Mouse (Mus musculus): ENCODE data around the gene Bgn.
"Not testable (repeated sequence)": the region's sequence is repeated elsewhere in the genome, so short reads cannot be mapped to it uniquely, and the experiment has no call there.

Gene Bgn

DNA sequence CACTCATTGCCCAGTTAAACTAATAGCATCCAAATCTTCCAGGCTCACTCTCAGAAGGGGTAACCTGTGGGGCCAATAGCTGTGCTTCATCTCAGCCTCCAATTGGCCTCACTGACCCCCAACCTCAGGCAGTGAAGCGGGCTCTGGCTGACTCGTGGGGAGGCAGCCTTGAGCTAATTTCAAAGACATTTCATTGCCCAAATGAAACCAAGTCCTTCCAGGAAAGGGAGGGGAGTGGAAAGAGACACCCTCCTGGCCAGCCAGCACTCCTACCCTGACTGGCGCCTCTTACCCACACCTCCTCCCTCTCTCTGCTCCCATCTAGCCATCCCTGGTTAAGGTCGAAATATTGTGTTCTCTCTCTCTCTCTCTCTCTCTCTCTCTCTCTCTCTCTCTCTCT lies 6.8 kb downstream of the Bgn start:
- no peak for DNase-seq (ENCODE audit: low spot score in 2 of 2)

DNA sequence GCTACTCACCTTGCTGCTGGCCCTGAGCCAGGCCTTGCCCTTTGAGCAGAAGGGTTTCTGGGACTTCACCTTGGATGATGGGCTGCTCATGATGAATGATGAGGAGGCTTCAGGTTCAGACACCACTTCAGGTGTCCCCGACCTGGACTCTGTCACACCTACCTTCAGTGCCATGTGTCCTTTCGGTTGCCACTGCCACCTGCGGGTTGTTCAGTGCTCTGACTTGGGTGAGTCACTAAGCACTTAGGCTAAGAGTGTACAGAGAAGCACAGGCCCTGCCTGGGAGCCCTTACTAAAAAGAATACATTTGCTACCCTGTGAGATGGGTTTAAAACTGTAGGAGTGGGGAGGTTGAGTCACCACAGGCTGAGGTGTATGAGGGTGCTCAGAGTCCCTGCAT lies 7.4 kb downstream of the Bgn start:
- no peak for DNase-seq (ENCODE audit: low spot score in 2 of 2)

DNA sequence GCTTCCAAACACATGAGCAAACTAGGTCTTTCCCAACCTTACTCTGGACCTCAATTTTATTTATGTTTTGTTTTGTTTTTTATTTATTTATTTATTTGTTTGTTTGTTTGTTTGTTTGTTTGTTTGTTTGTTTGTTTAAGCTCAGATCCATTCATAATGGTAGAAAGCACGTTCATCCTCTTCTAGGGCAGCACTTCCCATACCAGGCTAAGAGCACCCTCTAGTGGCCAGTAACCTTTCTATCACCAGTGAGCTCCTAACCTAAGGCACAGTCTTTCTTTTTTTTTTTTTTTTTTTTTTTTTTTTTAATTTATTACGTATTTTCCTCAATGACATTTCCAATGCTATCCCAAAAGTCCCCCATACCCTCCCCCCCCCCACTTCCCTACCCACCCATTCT lies 10.2 kb downstream of the Bgn start:
- DNase-seq (ENCODE audit: low spot score in 2 of 2) = not testable (repeated sequence)

DNA sequence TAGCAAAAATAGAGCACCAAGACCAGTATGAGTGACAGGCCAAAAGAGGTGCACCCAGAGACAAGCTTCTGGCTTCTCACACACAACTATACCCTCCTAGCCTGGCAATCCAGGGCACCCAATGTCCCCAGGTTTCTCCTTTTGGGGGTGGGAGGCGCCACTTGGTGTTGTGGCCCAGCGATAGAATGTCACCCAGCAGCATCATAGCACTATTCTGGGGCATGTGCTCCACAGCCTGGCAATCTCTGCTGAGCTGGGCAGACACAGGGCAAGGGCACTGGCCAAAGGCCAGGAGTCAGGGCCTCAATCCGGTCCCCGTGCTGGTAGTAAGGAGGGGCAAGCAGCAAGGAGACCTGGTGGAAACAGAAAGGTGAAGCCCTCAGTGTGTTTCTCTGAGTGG lies 13.3 kb downstream of the Bgn start:
- no peak for DNase-seq (ENCODE audit: low spot score in 2 of 2)

DNA sequence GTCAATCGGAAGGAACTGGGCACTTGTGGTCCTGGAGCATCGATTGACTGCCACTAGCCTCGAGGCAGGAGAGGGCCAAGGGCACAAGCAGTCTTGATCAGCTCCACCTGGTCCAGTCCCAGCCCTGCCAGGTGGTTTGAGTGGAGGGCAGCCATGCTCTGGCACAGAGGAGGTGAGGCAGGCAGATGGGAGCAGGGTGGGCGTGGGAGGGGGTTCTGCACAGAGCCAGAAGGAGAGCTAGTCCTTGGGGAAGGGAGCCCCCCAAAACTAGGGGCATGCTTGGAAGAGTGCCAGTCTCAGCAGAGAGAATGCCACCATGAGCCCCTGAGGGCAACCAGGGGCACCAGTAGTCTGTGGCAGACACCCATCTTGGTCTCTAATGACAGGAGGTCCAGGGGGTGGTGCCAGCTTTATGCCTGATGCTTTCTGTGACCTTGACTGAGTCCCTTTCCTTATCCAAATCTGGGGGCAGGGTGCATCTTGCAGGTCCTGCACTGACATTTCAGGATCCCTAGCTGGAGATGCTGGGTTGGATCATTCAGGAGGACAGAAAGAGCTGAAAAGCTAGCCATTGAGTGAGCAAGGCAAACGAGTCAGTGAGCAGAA lies 21.8 kb downstream of the Bgn start:
- no peak for DNase-seq (ENCODE audit: low spot score in 2 of 2)

DNA sequence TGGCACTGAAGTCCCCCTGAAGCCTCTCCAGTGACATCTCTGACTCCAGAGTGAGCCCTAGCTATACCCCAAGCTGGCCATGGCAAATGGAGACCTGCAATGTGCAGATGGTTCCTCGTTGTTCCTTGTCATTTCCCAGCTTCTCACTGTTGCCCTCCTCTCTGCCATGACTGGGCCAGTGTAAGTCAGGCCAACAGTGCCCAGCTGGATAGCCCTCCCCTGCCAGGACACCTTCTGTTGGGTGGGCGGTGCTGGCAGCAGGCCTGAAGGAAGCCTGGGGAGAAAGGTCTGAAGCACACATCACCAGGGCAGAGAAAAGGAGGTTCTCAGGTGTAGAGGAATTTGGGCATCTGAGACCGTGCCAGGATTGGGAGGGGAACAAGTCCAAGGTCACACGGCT lies 23.2 kb downstream of the Bgn start:
- DNase-seq (ENCODE audit: low spot score in 2 of 2) = no peak

DNA sequence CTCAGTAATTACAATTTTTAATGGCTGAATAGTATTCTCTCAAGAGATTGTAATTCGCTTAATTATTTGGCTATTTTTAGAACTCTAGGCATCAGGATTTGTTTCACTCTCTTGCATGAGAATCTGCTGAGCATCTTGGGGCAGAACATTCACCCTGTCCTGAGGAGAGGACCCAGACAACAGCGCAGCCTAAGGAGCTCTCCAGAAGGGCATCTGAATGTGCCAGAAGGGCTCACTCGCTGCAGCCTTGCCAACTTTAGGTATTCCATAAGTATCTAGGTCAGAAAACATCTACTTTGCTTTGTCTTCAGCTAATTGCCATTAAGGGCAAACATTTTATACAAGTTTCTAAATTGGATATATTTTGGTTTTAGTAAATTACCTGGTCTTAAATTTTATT lies 25.8 kb downstream of the Bgn start:
- no peak for DNase-seq (ENCODE audit: low spot score in 2 of 2)

DNA sequence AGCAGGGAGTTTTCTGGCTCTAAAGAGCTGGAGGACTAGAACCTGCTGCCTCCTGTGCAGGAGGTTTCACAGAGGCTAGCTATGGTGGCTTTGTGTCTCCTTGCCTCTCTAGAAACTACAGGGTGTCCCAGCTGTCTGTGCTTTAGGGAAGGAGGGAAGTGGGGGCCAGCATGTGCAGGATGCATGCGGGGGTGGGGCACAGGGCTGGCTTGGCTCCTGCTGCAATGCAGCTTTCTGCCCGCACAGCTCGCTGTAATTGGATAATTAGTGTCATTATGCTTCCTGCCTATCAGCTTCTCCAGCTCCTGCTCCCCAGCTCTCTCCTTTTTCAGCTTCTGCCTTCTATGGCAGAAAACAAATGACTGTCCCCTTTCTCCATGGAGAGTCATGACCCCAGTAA lies 29.5 kb downstream of the Bgn start:
- no peak for DNase-seq (ENCODE audit: low spot score in 2 of 2)

DNA sequence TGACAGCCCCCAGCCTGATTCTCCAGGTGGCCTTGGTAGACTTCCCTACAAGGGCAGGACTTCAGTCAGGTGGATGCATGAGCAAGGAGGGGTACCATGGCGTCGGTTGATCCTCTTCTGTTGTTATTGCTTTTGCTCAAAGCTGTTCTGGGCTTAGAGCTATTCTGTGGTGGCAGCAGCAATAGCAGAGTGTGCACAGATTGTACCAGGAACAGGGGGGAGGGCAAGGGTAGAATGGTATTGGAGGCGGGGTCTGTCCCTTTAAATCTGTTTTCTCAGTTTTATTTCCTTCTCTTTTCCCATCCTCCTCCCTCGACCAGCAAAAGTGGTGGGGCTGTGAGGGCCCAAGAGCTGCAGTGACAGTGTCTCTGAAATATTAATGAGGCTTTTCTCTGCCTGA lies 33.2 kb downstream of the Bgn start:
- no peak for DNase-seq (ENCODE audit: low spot score in 2 of 2)

DNA sequence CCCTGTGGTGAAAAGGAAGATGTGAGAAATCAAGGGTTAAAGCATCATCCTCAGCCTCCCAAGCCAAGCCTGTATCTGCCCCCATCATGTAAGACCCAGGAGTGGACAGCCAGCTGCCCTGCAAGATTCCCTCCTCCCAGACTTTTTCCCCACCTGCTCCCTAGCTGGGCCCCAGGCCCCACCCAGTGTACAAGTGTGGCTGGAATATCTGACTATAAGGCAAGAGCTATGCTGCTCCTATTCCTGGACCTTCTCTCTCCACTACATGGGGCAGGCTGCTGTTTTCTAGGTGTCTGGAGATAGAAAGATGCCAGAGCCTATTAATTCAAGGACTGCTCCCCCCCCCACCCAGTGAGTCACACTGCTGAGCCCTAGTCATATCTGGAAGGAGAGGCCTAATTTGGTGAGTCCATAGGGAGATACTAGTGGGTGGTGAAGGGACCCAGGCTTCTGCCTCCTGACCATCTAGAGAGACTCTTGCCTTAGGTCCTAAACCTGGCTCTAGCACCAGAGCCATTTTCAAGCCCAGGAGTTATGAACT lies 33.7 kb downstream of the Bgn start:
- DNase-seq (ENCODE audit: low spot score in 2 of 2) = no peak

DNA sequence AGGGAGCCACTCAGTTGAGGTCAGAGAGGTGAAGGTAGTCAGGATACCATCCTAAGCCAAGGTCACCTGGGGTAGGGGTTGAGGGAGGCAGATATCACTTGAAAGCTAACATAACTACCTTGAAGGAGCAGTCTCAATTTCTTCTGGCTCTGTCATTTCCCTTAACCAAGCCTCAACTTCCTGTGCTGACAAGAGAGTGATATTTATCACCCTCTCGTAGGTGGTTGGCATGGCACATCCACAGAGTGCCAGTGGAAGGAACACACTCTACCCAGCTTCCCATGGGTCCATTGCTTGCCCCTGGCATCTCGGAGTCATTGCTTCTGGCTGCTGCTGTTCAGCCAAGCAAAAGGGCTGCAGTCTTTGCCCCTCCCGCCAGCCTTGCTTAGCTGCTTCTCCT lies 37.3 kb downstream of the Bgn start:
- DNase-seq (ENCODE audit: low spot score in 2 of 2) = no peak

DNA sequence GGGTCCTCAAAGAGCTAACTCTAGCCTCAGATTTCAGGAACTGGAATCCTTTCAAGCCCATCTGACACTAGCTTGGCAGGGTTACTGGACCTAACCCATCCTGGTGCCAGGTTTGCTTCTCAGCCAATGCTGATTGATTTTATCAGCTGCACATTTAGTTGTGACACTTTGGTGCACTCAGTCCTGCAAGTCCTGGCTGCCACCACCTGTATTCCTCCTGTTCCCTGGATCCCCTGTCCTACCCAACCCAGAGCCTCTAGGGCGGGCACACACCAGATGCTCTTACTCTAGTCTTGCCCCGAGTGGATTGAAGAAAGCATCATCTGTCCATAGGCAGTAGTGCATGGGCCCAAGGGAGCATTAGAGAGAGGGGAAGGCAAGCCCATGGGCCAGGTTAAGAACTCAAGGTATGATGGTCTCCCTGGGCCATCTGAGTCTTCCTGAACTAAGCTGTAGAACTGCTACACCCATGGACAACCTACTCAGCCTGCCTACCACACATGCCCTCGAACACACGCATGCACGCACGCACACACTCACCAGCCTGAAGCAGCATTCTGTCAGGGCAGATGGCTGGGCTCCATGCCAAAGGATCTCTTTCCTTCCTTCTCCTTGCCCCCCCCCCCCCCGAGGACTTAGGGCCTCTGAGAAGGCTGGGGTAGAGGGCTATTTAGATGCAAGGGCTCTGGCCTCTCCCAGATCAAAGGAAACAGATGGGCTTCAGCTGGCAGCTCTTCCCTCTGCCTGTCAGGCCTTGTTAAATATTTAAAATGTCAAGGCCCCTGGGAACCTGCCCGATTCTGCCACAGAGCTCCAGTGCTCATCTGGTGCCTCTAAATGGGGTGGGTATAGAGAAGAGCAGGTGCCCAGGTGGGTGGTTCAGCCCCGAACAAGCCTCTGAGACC lies 41.2 kb downstream of the Bgn start:
- DNase-seq (ENCODE audit: low spot score in 2 of 2) = no peak

DNA sequence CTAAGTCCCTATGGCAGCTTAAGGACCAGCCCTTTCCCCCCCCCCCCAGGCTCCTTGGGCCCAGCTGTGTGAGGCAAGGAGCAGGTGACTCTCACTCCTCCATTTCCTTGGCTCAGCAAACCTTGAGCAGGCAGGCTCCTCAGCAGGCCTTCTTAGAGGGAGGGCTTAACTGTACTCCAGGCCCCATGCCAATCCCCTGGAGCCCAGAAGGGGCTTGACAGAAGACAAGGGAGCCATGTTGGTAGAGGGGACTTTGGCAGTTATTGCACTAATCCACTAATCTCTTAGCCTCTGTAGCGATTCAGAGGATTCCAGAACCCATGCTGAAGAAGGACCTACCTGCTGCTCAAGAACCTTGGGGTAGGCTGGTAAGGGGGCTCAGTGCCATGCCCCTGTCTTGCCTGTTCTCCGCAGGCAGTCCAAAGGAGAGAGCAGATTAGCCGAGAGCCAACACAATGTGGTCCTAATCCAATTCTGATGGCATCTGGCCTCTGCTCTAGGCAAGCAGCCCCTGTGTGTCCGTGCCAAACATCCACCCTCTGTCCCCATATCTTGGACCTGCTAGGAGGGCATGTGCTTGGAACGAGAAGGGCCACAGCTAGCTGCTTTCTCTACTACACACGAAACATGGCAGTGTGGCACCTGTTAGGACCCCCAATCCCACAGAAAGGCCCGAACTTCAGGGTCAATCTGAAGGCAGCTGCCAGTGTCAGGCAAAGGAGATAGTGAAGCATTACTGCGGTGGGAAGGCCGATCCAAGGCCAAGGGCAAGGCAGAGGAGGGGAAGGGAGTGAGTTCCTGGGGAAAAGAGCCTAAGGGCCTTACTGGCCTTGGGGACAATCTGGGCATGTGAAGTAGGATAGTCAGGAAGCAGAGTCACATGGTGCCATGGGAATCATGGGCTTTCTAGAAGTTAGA lies 42.1 kb downstream of the Bgn start:
- no peak for DNase-seq (ENCODE audit: low spot score in 2 of 2)

DNA sequence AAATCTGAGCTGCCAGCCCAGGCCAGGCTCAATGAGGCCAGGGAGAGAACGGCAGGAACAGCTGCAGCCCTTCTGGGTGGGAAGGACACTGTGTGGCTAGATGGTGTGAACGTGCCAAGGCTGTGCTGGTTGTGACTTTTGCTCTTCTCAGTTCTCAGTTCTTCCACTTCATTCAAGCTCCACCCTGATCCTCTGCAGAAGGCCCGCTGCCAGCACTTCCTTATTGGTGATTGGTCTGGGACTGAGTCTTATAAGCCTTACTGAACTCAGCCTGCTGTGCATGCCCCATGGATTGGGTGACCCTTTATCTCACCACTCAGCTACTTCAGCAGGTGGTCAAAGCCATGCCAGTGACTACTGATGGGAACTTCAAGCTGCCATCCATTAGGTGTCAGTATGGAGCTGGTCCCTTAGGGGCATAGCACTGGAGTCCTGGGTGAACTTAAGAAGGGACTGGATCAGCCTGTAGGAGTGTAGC lies 43.0 kb downstream of the Bgn start:
- no peak for DNase-seq (ENCODE audit: low spot score in 2 of 2)

DNA sequence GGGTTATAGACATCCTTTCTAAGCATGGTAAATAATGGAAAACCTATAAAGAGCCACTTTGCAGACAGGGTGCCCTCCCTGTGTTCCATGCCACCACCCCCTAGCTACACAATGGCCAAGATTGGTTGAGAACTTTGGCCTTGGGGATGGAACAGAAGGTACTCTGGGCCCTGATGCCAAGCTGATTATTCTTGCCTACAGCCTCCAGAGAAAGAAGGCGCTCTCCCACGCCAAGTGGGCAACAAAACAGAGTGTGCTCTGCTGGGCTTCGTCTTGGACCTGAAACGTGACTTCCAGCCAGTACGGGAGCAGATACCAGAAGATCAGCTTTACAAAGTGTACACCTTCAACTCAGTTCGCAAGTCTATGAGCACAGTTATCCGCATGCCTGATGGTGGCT lies 54.5 kb downstream of the Bgn start:
- no peak for DNase-seq (ENCODE audit: low spot score in 2 of 2)

DNA sequence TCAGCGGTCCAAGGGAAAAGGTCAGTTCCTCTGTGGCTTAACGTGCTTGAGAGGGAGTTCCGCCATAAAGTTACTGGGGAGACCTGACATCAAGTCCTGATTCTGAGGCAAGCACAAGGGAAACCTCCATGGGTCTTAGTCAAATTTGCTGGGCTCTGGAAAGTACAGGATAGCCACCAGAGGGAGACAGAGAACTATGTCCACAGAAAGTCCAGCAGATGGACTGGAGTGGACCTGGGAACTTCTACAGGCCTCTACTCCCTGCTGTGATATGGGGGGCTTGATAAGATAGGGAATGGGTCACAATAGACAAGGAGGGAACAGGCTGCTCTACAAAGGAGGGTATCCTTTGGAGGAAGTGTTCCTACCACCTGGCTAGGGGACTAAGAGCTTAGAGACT lies 59.9 kb downstream of the Bgn start:
- no peak for DNase-seq (ENCODE audit: low spot score in 2 of 2)
